Mouse (Mus musculus): Measurements from ENCODE around the gene Tmem51. TPM values are rescaled to one million over a fixed set of nuclear protein-coding genes. Genes with fewer than 3 reads are reported as not detected.
"Not testable (repeated sequence)": the region's sequence is repeated elsewhere in the genome, so short reads cannot be mapped to it uniquely, and the experiment has no call there.

The Tmem51 gene
- polyA plus RNA-seq, 1 experiment from 2014 or later, result 6.0 TPM

GRCm38 (mm10) chr4:141996880-141997279 is 87.2 kb downstream of the Tmem51 start:
- Histone ChIP-seq H3K36me3 (replicated peaks) (no peaks in the 10 kb centered on the region), H3K4me1 (peaks cover 11% of the 10 kb centered on the region; the same call in 1 of the 2 replicates), H3K9ac (no peak overlapping the region), H3K27me3 (no peaks in the 10 kb centered on the region), H3K4me3 (replicated peaks) (no peak overlapping the region), H3K4me2 (no peak overlapping the region), H3K27ac (no peak overlapping the region), H3K9me3 (no peaks in the 10 kb centered on the region)
- WGBS, result 81% methylated on average over 3 of the region's 3 CpGs
- ATAC-seq (ENCODE audit: low FRiP score), result no peak

GRCm38 (mm10) chr4:141996086-141996485 is 88.0 kb downstream of the Tmem51 start:
- Histone ChIP-seq H3K4me2 (no peak overlapping the region), H3K4me3 (replicated peaks) (no peak overlapping the region), H3K36me3 (replicated peaks) (no peaks in the 10 kb centered on the region), H3K9ac (no peak overlapping the region), H3K27me3 (no peaks in the 10 kb centered on the region), H3K4me1 (peaks cover 11% of the 10 kb centered on the region; the same call in 1 of the 2 replicates), H3K27ac (no peak overlapping the region), H3K9me3 (no peaks in the 10 kb centered on the region)
- no peak for ATAC-seq (ENCODE audit: low FRiP score)
- whole genome bisulfite sequencing, result 60% methylated on average over 7 of the region's 7 CpGs

GRCm38 (mm10) chr4:141994062-141994471 is 90.0 kb downstream of the Tmem51 start:
- H3K4me2 ChIP-seq; H3K27ac ChIP-seq; H3K27me3 ChIP-seq; H3K36me3 ChIP-seq (replicated peaks); H3K9me3 ChIP-seq; H3K4me3 ChIP-seq (replicated peaks); ATAC-seq (ENCODE audit: low FRiP score); H3K9ac ChIP-seq: not testable (repeated sequence)
- peaks cover 11% of the 10 kb centered on the region; the same call in 1 of the 2 replicates for H3K4me1 ChIP-seq
- WGBS, result 38% methylated on average over 2 of the region's 2 CpGs

GRCm38 (mm10) chr4:141993347-141994061 is 90.6 kb downstream of the Tmem51 start:
- no peak overlapping the region for H3K4me3 ChIP-seq (replicated peaks)
- H3K36me3 ChIP-seq (replicated peaks), result no peaks in the 10 kb centered on the region
- no peak overlapping the region for H3K27ac ChIP-seq
- no peaks in the 10 kb centered on the region for H3K9me3 ChIP-seq
- peaks cover 11% of the 10 kb centered on the region; the same call in 1 of the 2 replicates for H3K4me1 ChIP-seq
- no peak for ATAC-seq (ENCODE audit: low FRiP score)
- no peak overlapping the region for H3K4me2 ChIP-seq
- H3K9ac ChIP-seq, result no peak overlapping the region
- no peaks in the 10 kb centered on the region for H3K27me3 ChIP-seq
- WGBS, result 79% methylated on average over 5 of the region's 5 CpGs

GRCm38 (mm10) chr4:141992530-141993204 is 91.4 kb downstream of the Tmem51 start:
- Histone ChIP-seq H3K4me1 (peaks cover 7% of the 10 kb centered on the region; the same call in 1 of the 2 replicates), H3K4me3 (replicated peaks) (no peak overlapping the region), H3K4me2 (no peak overlapping the region), H3K9ac (no peak overlapping the region), H3K9me3 (no peaks in the 10 kb centered on the region), H3K27me3 (no peaks in the 10 kb centered on the region; the same call in 1 of the 2 replicates), H3K36me3 (replicated peaks) (no peaks in the 10 kb centered on the region), H3K27ac (no peak overlapping the region)
- ATAC-seq (ENCODE audit: low FRiP score), result no peak
- 85% methylated on average over 14 of the region's 14 CpGs for WGBS

- ATAC-seq (ENCODE audit: low FRiP score), result no peak
- Histone ChIP-seq H3K9me3 (no peaks in the 10 kb centered on the region), H3K36me3 (replicated peaks) (no peaks in the 10 kb centered on the region), H3K4me1 (no peaks in the 10 kb centered on the region), H3K4me2 (no peak overlapping the region), H3K4me3 (replicated peaks) (no peak overlapping the region), H3K27me3 (no peaks in the 10 kb centered on the region; the same call in 1 of the 2 replicates), H3K9ac (no peak overlapping the region), H3K27ac (no peak overlapping the region)
- 83% methylated on average over 1 of the region's 1 CpGs for WGBS
These were observed 95.9 kb downstream of the Tmem51 start for GRCm38 (mm10) chr4:141988178-141988577.

GRCm38 (mm10) chr4:141983689-141984088 is 100.4 kb downstream of the Tmem51 start:
- WGBS, result 54% methylated on average over 3 of the region's 3 CpGs
- no peak overlapping the region for H3K9ac ChIP-seq
- H3K27ac ChIP-seq, result no peak overlapping the region
- no peaks in the 10 kb centered on the region for H3K9me3 ChIP-seq
- H3K27me3 ChIP-seq, result no peaks in the 10 kb centered on the region; the same call in 1 of the 2 replicates
- ATAC-seq (ENCODE audit: low FRiP score), result no peak
- no peaks in the 10 kb centered on the region for H3K4me1 ChIP-seq
- no peaks in the 10 kb centered on the region for H3K36me3 ChIP-seq (replicated peaks)
- H3K4me2 ChIP-seq, result no peak overlapping the region
- no peak overlapping the region for H3K4me3 ChIP-seq (replicated peaks)

- no peak overlapping the region for H3K9ac ChIP-seq
- WGBS, result 68% methylated on average over 3 of the region's 3 CpGs
- H3K9me3 ChIP-seq, result no peaks in the 10 kb centered on the region
- no peak overlapping the region for H3K4me3 ChIP-seq (replicated peaks)
- H3K36me3 ChIP-seq (replicated peaks), result no peaks in the 10 kb centered on the region
- no peak overlapping the region for H3K4me2 ChIP-seq
- H3K27me3 ChIP-seq, result no peaks in the 10 kb centered on the region
- ATAC-seq (ENCODE audit: low FRiP score), result no peak
- H3K4me1 ChIP-seq, result no peaks in the 10 kb centered on the region
- no peak overlapping the region for H3K27ac ChIP-seq
These were observed 102.6 kb downstream of the Tmem51 start for GRCm38 (mm10) chr4:141981475-141981874.

Other genes starting within 250 kb of the Tmem51 start
- gene Ctrc, start 237.9 kb downstream of the Tmem51 start, polyA plus RNA-seq (2016; fragmentation: Nextera tagmentation; extraction: Ambion mirVana), result not detected in 2 replicates
- gene Efhd2, start 209.4 kb downstream of the Tmem51 start, polyA plus RNA-seq (2016; fragmentation: Nextera tagmentation; extraction: Ambion mirVana), result 75.3 and 90.6 TPM in 2 replicates
- 1.1 and 1.6 TPM in 2 replicates for gene Fhad1, start 69.2 kb downstream of the Tmem51 start, polyA plus RNA-seq (2016; fragmentation: Nextera tagmentation; extraction: Ambion mirVana)
- 22.2 and 25.6 TPM in 2 replicates for gene Kazn, start 155.1 kb upstream of the Tmem51 start, polyA plus RNA-seq (2016; fragmentation: Nextera tagmentation; extraction: Ambion mirVana)